Mouse (Mus musculus): ENCODE results near the gene Fbxw5. TPM values are rescaled to one million over a fixed set of nuclear protein-coding genes. Genes with fewer than 3 reads are reported as not detected.

The Fbxw5 gene
- 37.4 and 43.7 TPM in 2 replicates for polyA plus RNA-seq (2012; rRNA removed)

DNA sequence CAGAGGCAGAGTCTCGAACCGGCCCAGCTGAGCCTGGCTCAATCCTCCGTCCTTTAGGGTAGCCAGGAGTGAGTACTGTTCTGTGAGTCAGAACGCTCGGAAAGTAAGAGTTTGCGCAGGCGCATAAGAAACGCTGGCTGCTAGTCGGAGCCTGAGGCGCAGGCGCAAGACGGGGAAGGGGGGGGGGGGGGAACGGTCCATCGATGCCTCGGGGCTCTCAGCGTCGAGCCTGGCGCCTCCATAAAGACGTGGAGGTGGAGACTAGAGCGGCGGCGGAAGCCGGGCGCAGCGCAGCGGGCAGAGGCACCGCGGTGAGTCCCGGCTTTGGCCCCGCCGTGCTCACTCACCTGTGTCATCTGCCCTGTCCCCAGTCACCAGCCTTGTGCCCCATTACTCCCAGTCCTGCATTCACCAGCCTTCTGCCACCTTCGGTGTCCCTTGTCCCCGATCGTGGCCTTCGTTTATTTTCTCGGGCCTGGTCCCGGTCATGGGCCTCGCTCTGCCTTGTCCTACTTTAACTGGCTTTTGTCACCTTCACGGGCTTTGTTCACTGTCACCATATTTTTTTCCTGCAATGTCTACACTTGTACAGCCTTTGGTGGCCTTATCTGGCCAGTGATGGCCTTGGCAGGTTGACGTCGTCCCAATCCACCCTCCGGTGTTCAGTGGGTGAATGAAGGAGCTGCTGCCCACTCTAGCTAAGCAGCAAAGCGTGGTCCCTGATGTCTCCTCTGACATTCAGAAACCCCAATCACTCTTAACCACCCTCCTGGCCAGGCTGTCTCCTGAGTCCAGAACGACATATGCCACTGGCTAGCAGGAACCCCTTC is at the start of gene Fbxw5:
Fbxw5 (plus strand) TSS at position 175 of the 830 bp plus-strand sequence.

DNA sequence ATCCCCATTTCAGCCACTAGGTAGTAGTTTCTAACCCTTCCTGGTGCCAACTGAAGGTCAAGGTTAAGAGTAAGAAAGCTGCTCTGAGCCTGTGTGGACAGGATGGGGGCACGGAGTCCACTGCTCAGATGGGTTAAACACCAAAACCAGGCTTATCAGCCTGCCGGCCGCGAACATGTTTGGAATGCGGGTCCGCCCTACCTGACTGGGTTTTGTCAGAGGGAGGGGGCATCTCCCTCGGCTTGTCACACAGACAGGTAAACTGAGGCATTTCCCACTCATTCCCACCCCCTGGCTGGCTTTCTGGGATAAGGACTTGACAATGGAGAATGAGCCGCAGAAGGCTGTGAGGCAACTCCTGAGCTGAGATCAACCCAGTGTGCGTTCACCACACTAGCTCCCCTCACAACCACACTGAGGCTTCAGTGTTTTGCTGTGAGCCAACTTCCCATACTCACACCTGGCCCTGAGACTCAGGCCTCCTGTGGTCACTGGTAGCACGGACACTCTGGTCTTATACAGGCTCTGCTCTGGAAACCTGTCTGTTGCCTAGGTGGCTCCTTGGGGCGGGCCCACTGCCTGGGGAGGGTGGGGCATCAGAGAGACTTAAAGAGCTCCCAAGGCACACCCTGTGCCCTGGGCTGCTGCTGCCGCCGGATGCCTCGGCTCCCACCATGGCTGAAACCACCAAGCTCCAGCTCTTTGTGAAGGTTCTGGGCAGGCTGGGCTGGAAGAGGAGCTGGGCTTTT is 44.2 kb upstream of the Fbxw5 start, which contains the start of gene Clic3:
Clic3 (plus strand) TSS at position 634 of the 749 bp plus-strand sequence.

DNA sequence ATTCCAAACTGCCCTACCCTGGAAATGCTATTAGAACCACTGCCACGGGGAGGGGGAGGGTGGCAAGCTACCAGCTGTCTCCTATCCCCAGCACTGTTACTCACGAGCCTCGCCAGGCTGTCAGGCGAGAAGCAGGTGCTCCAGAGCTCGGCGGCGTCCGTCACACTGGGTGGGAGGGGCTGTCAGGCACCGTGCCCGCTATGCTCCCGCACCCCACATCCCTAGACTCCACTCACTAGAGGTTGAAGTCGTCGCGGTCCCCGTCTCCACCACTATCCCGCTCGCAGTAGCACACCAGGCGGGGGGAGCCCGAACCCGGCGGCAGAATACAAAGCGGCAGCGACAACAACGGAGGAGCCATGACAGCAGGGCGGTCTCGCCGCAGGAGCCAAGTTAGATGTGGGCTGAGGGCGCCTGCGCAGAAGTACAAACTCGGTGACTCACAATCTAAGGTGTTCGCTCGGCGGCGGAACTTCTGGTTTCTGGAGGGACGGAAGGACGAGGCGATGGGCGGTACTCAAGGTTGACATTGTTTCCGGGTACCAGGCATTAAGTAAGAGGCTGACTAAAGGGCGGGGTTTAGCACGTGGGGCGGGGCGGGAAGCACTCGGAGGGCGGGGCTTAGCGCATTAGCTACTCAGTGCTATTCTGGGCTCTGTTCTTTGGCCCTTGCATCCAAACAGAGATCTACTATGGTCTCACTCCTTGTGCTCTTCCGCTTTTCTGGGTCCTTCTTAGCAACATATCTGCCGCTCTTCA is 39.8 kb upstream of the Fbxw5 start, which contains the start of gene Paxx:
Paxx (minus strand) TSS at position 544 of the 759 bp plus-strand sequence.

GRCm38 (mm10) chr2:25469969-25470368 is 30.6 kb upstream of the Fbxw5 start, which contains the start of gene Ptgds:
Gene Ptgds (minus strand): TSS chr2:25470046.

GRCm38 (mm10) chr2:25493476-25493961 is 7.0 kb upstream of the Fbxw5 start, which contains the start of gene Lcn12:
Gene Lcn12 (minus strand): TSS chr2:25493911.

GRCm38 (mm10) chr2:25501593-25502486 is 1.3 kb downstream of the Fbxw5 start, which contains the start of gene C8g:
Gene C8g (minus strand): TSS chr2:25501719.

GRCm38 (mm10) chr2:25546811-25547491 is 46.4 kb downstream of the Fbxw5 start, which contains the start of gene Traf2:
Gene Traf2 (minus strand): TSS chr2:25546940.

Other genes with a start within 250 kb of the Fbxw5 start
- gene Tmem203, start 245.3 kb upstream of the Fbxw5 start, polyA plus RNA-seq (2012; rRNA removed), result 24.3 and 25.3 TPM in 2 replicates
- gene Tprn, start 238.1 kb upstream of the Fbxw5 start, polyA plus RNA-seq (2012; rRNA removed), result 9.4 and 10.5 TPM in 2 replicates
- gene Ssna1, start 228.3 kb upstream of the Fbxw5 start, polyA plus RNA-seq (2012; rRNA removed), result 122 and 127 TPM in 2 replicates
- 121 and 122 TPM in 2 replicates for gene Anapc2, start 228.3 kb upstream of the Fbxw5 start, polyA plus RNA-seq (2012; rRNA removed)
- gene Tmem210, start 212.6 kb upstream of the Fbxw5 start, polyA plus RNA-seq (2012; rRNA removed), result not detected in 2 replicates
- 0.08 TPM in 1 of 2 replicates, not detected in the other for gene Lrrc26, start 210.8 kb upstream of the Fbxw5 start, polyA plus RNA-seq (2012; rRNA removed)
- 23.9 and 26.6 TPM in 2 replicates for gene Grin1, start 181.6 kb upstream of the Fbxw5 start, polyA plus RNA-seq (2012; rRNA removed)
- 28.2 and 34.0 TPM in 2 replicates for gene Man1b1, start 168.4 kb upstream of the Fbxw5 start, polyA plus RNA-seq (2012; rRNA removed)
- gene Dpp7, start 144.4 kb upstream of the Fbxw5 start, polyA plus RNA-seq (2012; rRNA removed), result 48.1 and 51.1 TPM in 2 replicates
- 4.2 and 6.0 TPM in 2 replicates for gene Uap1l1, start 135.1 kb upstream of the Fbxw5 start, polyA plus RNA-seq (2012; rRNA removed)
- 29.5 and 39.5 TPM in 2 replicates for gene Sapcd2, start 128.4 kb upstream of the Fbxw5 start, polyA plus RNA-seq (2012; rRNA removed)
- gene Entpd2, start 104.9 kb upstream of the Fbxw5 start, polyA plus RNA-seq (2012; rRNA removed), result 2.0 and 3.8 TPM in 2 replicates
- gene Npdc1, start 101.4 kb upstream of the Fbxw5 start, polyA plus RNA-seq (2012; rRNA removed), result 585 and 599 TPM in 2 replicates
- 0.39 and 0.44 TPM in 2 replicates for gene Fut7, start 77.5 kb upstream of the Fbxw5 start, polyA plus RNA-seq (2012; rRNA removed)
- 43.4 and 48.8 TPM in 2 replicates for gene Abca2, start 72.0 kb upstream of the Fbxw5 start, polyA plus RNA-seq (2012; rRNA removed)
- 0.74 and 1.3 TPM in 2 replicates for gene Clic3, start 43.9 kb upstream of the Fbxw5 start, polyA plus RNA-seq (2012; rRNA removed)
- 122 and 124 TPM in 2 replicates for gene Paxx, start 39.7 kb upstream of the Fbxw5 start, polyA plus RNA-seq (2012; rRNA removed)
- 65.0 and 127 TPM in 2 replicates for gene Ptgds, start 30.7 kb upstream of the Fbxw5 start, polyA plus RNA-seq (2012; rRNA removed)
- gene Lcn12, start 6.8 kb upstream of the Fbxw5 start, polyA plus RNA-seq (2012; rRNA removed), result not detected in 2 replicates
- gene C8g, start 969 bp downstream of the Fbxw5 start, polyA plus RNA-seq (2012; rRNA removed), result 3.2 and 4.1 TPM in 2 replicates
- gene Traf2, start 46.2 kb downstream of the Fbxw5 start, polyA plus RNA-seq (2012; rRNA removed), result 13.1 and 14.5 TPM in 2 replicates
- gene Edf1, start 57.1 kb downstream of the Fbxw5 start, polyA plus RNA-seq (2012; rRNA removed), result 199 and 206 TPM in 2 replicates
- gene Mamdc4, start 74.1 kb downstream of the Fbxw5 start, polyA plus RNA-seq (2012; rRNA removed), result 6.3 and 6.6 TPM in 2 replicates
- 181 and 195 TPM in 2 replicates for gene Phpt1, start 74.5 kb downstream of the Fbxw5 start, polyA plus RNA-seq (2012; rRNA removed)
- gene Ajm1, start 81.0 kb downstream of the Fbxw5 start, polyA plus RNA-seq (2012; rRNA removed), result 15.8 and 18.1 TPM in 2 replicates
- 83.7 and 90.9 TPM in 2 replicates for gene Rabl6, start 107.8 kb downstream of the Fbxw5 start, polyA plus RNA-seq (2012; rRNA removed)
- gene Ccdc183, start 116.9 kb downstream of the Fbxw5 start, polyA plus RNA-seq (2012; rRNA removed), result 0.01 TPM in 1 of 2 replicates, not detected in the other
- 27.9 and 35.4 TPM in 2 replicates for gene Tmem141, start 121.3 kb downstream of the Fbxw5 start, polyA plus RNA-seq (2012; rRNA removed)
- 1.1 TPM in 2 replicates for gene Fcna, start 127.3 kb downstream of the Fbxw5 start, polyA plus RNA-seq (2012; rRNA removed)
- gene Lcn8, start 152.4 kb downstream of the Fbxw5 start, polyA plus RNA-seq (2012; rRNA removed), result not detected in 2 replicates
- gene Lcn5, start 157.2 kb downstream of the Fbxw5 start, polyA plus RNA-seq (2012; rRNA removed), result not detected in 2 replicates
- not detected in 2 replicates for gene Lcn6, start 176.0 kb downstream of the Fbxw5 start, polyA plus RNA-seq (2012; rRNA removed)
- gene Lcn10, start 182.0 kb downstream of the Fbxw5 start, polyA plus RNA-seq (2012; rRNA removed), result not detected in 2 replicates
- gene Obp2a, start 199.3 kb downstream of the Fbxw5 start, polyA plus RNA-seq (2012; rRNA removed), result not detected in 2 replicates
- 70.7 and 77.4 TPM in 2 replicates for gene Bmyc, start 206.0 kb downstream of the Fbxw5 start, polyA plus RNA-seq (2012; rRNA removed)
- gene Obp2b, start 236.3 kb downstream of the Fbxw5 start, polyA plus RNA-seq (2012; rRNA removed), result not detected in 2 replicates

Data from central nervous system, embryonic 14 days (tissue).